Mouse (Mus musculus) liver, embryonic 16.5 days (tissue): Measurements from ENCODE around the gene Spag16. TPM values are rescaled to one million over a fixed set of nuclear protein-coding genes. Genes with fewer than 3 reads are reported as not detected.
"Not testable (repeated sequence)": the region's sequence is repeated elsewhere in the genome, so short reads cannot be mapped to it uniquely, and the experiment has no call there.

Experiments used
- ATAC-seq: fragments of 200-750 bp; cut with Nextera tagmentation; 2 replicates; pipeline ENCODE4 v1.8.0; 2017; ENCODE audit warnings: low read depth, mild to moderate bottlenecking, moderate number of reproducible peaks, moderate library complexity
- H3K27ac ChIP-seq: fragments of 300-500 bp; sonication (generic); 2 replicates; pipeline ENCODE4 v1.5.1; 2014; ENCODE audit warnings: mild to moderate bottlenecking, low read length
- H3K27me3 ChIP-seq: fragments of 300-500 bp; sonication (generic); 2 replicates; pipeline ENCODE4 v1.6.1; 2014; ENCODE audit warnings: low read depth, low read length, mixed read lengths; ENCODE audit not compliant: control insufficient read depth, insufficient read depth
- H3K36me3 ChIP-seq: fragments of 300-500 bp; sonication (generic); 2 replicates; pipeline ENCODE4 v1.6.1; 2014; ENCODE audit warnings: mild to moderate bottlenecking; ENCODE audit not compliant: control insufficient read depth, insufficient read depth
- H3K4me1 ChIP-seq: fragments of 300-500 bp; sonication (generic); 2 replicates; pipeline ENCODE4 v1.6.1; 2014; ENCODE audit warnings: low read depth, low read length, mixed read lengths; ENCODE audit not compliant: control insufficient read depth
- H3K4me2 ChIP-seq: fragments of 300-500 bp; sonication (generic); 2 replicates; pipeline ENCODE4 v1.6.1; 2014; ENCODE audit warnings: low read depth, low read length, mixed read lengths
- H3K4me3 ChIP-seq: fragments of 300-500 bp; sonication (generic); 2 replicates; pipeline ENCODE4 v1.5.1; 2014; ENCODE audit warnings: low read depth, mild to moderate bottlenecking, low read length
- H3K9ac ChIP-seq: fragments of 300-500 bp; sonication (generic); 2 replicates; pipeline ENCODE4 v1.6.1; 2014; ENCODE audit warnings: low read depth, low read length
- H3K9me3 ChIP-seq: fragments of 300-500 bp; sonication (generic); replicated peaks from 2 replicates; pipeline ENCODE4 v1.6.1; 2016; ENCODE audit warnings: low read length; ENCODE audit not compliant: control insufficient read depth
- WGBS: fragments of 180-500 bp; shearing (Covaris S2); extraction: QIAGEN DNeasy Blood & Tissue Kit; methylation state at CpG from one replicate; pipeline ENCODE4 v1.1.7; 2014; ENCODE audit not compliant: insufficient replicate concordance; 5-methylcytosine and 5-hydroxymethylcytosine counted together
- polyA plus RNA-seq: library from polyadenylated mRNA; unstranded; fragments of >200 nt; fragmentation: Nextera tagmentation; extraction: Ambion mirVana; gene quantifications from 2 replicates; pipeline ENCODE4 v1.2.1, GENCODE M21; 2015

Gene Spag16
- polyA plus RNA-seq, 1 experiment from 2014 or later: not detected

DNA sequence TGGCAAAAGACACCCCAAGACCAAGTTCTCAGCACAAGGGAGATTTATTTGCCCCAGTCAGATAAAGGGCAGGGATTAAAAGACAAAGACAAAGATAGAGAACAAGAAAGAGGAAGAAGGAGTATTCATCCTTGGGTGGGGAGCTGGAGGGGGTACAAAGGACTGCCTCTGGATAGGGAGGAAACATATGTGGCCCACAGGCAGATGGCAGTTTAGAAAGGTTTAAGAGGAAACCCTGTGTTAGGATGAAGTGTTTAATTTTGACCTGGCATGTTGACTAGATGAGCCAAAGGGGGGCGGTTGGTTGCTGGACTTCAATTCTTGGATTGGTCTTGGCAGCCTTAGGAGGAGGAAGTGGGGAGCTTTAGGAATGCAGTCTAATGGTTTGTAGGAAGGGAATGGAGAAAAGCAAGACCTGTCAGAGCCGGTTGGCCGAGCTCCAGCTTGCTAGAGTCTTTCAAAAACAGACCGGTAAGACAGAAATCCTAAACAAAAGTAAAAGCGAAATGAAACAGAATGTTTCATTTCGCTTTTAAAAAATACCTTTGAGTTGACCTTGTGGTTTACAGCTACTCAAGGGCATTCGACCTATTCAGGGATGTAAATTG lies 2.2 kb downstream of the Spag16 start:
- Histone ChIP-seq H3K27ac (no peak overlapping the region), H3K36me3 (no peaks in the 10 kb centered on the region), H3K9ac (no peak overlapping the region), H3K4me3 (no peak overlapping the region), H3K9me3 (no peaks in the 10 kb centered on the region), H3K27me3 (no peaks in the 10 kb centered on the region), H3K4me2 (no peak overlapping the region), H3K4me1 (no peaks in the 10 kb centered on the region)
- 64% methylated on average over 7 of the region's 7 CpGs for WGBS
- no peak for ATAC-seq

DNA sequence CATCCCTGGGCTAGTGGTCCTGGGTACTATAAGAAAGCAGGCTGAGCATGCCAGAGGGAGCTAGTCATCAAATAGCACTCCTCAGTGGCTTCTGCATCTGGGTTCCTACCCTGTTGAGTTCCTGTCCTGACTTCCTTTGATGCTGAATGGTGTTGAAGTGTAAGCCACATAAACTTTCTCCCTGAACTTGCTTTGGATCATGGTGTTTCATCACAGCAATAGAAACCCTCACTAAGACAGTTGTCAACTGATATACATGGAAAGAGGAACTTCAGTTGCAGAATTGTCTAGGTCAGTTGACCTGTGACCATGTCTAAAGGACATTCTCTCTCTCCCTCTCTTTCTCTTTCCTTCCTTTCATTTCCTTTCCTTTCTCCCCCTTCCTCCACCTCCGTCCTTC lies 3.8 kb downstream of the Spag16 start:
- no peaks in the 10 kb centered on the region for H3K9me3 ChIP-seq
- ATAC-seq: no peak
- H3K27ac ChIP-seq: no peak overlapping the region
- no peaks in the 10 kb centered on the region for H3K27me3 ChIP-seq
- WGBS: 26% methylated on average over 1 of the region's 1 CpGs
- H3K4me1 ChIP-seq: no peaks in the 10 kb centered on the region
- H3K36me3 ChIP-seq: no peaks in the 10 kb centered on the region
- H3K4me3 ChIP-seq: no peak overlapping the region
- H3K9ac ChIP-seq: no peak overlapping the region
- no peak overlapping the region for H3K4me2 ChIP-seq

DNA sequence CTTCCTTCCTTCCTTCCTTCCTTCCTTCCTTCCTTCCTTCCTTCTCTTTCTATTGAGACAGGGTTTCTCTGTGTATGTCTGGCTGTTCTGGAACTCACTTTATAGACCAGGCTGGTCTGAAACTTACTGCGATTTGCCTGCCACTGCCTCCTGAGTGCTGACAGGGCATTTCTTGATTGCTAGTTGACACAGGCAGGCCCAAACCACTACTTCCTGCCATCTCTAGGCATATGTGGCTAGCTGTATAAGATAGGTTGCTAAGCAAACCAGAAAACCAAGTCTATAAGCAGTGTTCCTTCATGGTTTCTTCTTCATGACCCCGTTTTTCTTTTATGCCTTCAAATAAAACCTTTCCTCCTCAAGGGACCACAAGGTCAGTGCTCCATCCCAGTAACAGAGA lies 4.2 kb downstream of the Spag16 start:
- Histone ChIP-seq H3K27ac (no peak overlapping the region), H3K9me3 (no peaks in the 10 kb centered on the region), H3K36me3 (no peaks in the 10 kb centered on the region), H3K4me3 (no peak overlapping the region), H3K4me2 (no peak overlapping the region), H3K27me3 (no peaks in the 10 kb centered on the region), H3K4me1 (no peaks in the 10 kb centered on the region), H3K9ac (no peak overlapping the region)
- no peak for ATAC-seq
- 47% methylated on average over 2 of the region's 2 CpGs for WGBS

GRCm38 (mm10) chr1:69833476-69833875 lies 6.7 kb downstream of the Spag16 start:
- not testable (repeated sequence) for ATAC-seq, H3K4me1 ChIP-seq, H3K27me3 ChIP-seq, H3K4me2 ChIP-seq, H3K4me3 ChIP-seq, H3K9ac ChIP-seq, H3K9me3 ChIP-seq, H3K36me3 ChIP-seq, H3K27ac ChIP-seq
- 59% methylated on average over 4 of the region's 4 CpGs for WGBS

- no peak overlapping the region for H3K4me3 ChIP-seq
- ATAC-seq: no peak
- H3K27ac ChIP-seq: no peak overlapping the region
- no peaks in the 10 kb centered on the region for H3K36me3 ChIP-seq
- 57% methylated on average over 7 of the region's 7 CpGs for WGBS
- H3K9me3 ChIP-seq: no peaks in the 10 kb centered on the region
- no peaks in the 10 kb centered on the region for H3K4me1 ChIP-seq
- H3K9ac ChIP-seq: no peak overlapping the region
- no peak overlapping the region for H3K4me2 ChIP-seq
- no peaks in the 10 kb centered on the region for H3K27me3 ChIP-seq
These were observed 26.7 kb downstream of the Spag16 start for GRCm38 (mm10) chr1:69853436-69853835.

- H3K36me3 ChIP-seq: no peaks in the 10 kb centered on the region
- H3K27ac ChIP-seq: no peak overlapping the region
- no peaks in the 10 kb centered on the region for H3K27me3 ChIP-seq
- no peak overlapping the region for H3K9ac ChIP-seq
- H3K4me2 ChIP-seq: no peak overlapping the region
- no peaks in the 10 kb centered on the region for H3K9me3 ChIP-seq
- no peak overlapping the region for H3K4me3 ChIP-seq
- no peak for ATAC-seq
- H3K4me1 ChIP-seq: no peaks in the 10 kb centered on the region
- WGBS: 56% methylated on average over 4 of the region's 4 CpGs
These were observed 41.0 kb downstream of the Spag16 start for GRCm38 (mm10) chr1:69867776-69868175.

- Histone ChIP-seq H3K4me3 (no peak overlapping the region), H3K4me1 (no peaks in the 10 kb centered on the region), H3K27me3 (no peaks in the 10 kb centered on the region), H3K9me3 (no peaks in the 10 kb centered on the region), H3K27ac (no peak overlapping the region), H3K9ac (no peak overlapping the region), H3K4me2 (no peak overlapping the region), H3K36me3 (no peaks in the 10 kb centered on the region)
- WGBS: 45% methylated on average over 3 of the region's 3 CpGs
- ATAC-seq: no peak
These were observed 129.8 kb downstream of the Spag16 start for GRCm38 (mm10) chr1:69956606-69957005.

GRCm38 (mm10) chr1:69996874-69997273 lies 170.1 kb downstream of the Spag16 start:
- Histone ChIP-seq H3K4me1 (no peaks in the 10 kb centered on the region), H3K36me3 (no peaks in the 10 kb centered on the region), H3K9ac (no peak overlapping the region), H3K27ac (no peak overlapping the region), H3K4me3 (no peak overlapping the region), H3K4me2 (no peak overlapping the region), H3K27me3 (no peaks in the 10 kb centered on the region), H3K9me3 (no peaks in the 10 kb centered on the region)
- ATAC-seq: no peak

GRCm38 (mm10) chr1:70012991-70013390 lies 186.2 kb downstream of the Spag16 start:
- WGBS: 60% methylated on average over 3 of the region's 3 CpGs
- Histone ChIP-seq H3K36me3 (no peaks in the 10 kb centered on the region), H3K4me1 (no peaks in the 10 kb centered on the region), H3K27me3 (no peaks in the 10 kb centered on the region), H3K4me2 (no peak overlapping the region), H3K9me3 (no peaks in the 10 kb centered on the region), H3K27ac (no peak overlapping the region), H3K9ac (no peak overlapping the region), H3K4me3 (no peak overlapping the region)
- ATAC-seq: no peak
